Mouse (Mus musculus) cerebellum, adult 11 months (tissue): ENCODE measurements around the gene Agap1.

Source experiments
- DNase-seq: peaks from one replicate; pipeline ENCODE4 v3.0.0; 2022

Agap1 gene

DNA sequence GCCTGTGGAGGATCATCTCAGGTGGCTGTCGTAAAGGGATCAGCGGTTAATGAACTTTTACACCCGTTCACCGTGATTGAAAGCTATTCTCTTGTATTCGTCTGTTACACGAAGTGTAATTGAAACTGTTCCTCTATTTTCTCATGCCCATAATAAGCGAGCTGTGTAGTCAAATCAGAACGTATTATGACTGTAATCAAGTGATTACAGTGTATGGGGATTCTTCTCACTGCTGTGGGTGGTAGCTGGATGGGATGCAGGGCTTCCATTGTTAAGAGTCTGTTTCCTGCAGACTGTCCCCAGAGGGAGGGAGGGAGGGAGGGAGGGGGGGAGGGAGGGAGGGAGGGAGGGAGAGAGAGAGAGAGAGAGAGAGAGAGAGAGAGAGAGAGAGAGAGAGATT, 56.1 kb downstream of the Agap1 start:
- DNase-seq: no peak

DNA sequence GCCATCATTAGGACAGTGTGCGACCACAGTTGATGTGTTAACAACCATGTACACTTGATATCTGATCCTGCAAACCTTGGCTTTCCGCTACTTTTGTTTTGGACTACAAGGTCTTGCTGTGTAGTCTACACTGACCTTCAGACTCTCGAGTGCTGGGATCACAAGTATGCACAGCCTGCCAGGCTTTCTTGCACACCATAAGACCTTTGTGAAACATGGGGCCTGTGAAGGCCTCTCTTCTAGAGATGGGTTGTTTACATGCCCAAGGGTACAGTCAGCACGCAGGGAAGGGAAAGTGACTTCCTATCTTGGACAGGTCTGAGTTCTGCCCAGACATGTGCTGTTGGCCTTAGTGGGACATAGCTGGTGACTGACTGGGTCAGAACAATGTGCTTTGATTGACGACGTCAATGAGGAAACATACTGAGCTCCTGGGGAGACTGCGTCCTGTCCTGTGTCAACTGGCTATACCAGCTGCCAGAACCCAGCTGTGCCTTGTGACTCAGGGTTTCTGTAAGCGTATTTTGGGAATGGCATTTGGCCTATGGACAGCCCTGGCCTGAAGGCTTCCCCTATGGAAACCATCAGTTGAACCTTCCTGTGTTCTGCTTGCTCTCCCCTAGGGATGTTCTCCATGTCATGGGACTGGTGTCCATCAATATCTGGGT, 59.1 kb downstream of the Agap1 start:
- no peak for DNase-seq

DNA sequence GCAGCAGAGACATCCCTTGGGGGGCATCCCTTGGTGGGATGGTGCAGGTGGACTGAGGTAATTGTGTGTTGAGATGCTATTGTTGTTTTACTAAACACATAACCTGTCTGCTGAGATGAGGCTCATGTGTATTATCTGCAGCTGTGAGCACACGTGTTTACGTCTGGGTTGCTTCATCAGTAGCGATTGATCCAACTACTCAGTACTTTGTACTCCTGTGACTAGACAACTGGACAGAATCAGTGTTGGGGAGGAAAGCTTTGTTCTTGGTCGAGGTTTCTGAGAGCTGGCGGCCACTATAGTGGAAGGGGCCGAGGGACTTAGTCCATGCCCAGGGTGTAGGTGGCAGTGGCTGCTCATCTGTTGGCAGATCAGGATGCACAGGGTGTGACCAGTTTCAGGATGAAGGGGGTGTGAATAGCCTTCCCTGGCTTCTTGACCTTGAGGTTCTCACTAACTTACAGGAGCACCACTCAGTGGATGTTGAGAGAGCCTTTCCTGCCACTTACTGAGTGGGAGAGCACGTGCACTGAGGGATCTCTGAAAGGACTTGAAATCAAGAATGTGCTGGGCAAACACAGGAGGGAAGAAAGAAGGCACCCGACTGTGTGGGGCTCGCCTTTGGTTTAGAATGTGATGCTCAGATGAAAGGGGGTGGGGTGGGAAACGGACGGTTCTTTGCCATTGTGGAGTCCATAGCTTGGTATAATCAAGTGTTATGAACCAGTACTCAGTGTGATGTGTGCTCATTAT, 61.4 kb downstream of the Agap1 start:
- no peak for DNase-seq

DNA sequence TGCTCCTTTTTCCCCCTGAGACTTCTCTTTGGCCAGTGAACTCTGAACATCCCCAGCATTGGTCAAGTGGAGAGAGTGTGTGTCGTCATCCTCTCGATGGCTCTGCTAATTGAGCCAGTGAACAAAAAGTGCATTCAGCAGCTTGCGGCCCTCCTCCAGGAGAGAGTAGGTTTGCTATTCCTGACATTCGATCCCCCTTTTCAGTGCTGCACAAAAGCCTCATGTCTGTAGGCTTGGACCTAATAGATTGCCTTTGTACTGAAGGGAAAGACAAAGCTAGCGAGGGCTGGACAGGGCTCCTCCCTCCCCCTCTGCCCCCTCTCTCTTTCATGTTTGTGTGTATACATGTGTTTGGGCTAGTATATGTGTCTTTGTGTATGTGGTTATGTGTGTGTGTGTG, 63.2 kb downstream of the Agap1 start:
- DNase-seq: no peak

DNA sequence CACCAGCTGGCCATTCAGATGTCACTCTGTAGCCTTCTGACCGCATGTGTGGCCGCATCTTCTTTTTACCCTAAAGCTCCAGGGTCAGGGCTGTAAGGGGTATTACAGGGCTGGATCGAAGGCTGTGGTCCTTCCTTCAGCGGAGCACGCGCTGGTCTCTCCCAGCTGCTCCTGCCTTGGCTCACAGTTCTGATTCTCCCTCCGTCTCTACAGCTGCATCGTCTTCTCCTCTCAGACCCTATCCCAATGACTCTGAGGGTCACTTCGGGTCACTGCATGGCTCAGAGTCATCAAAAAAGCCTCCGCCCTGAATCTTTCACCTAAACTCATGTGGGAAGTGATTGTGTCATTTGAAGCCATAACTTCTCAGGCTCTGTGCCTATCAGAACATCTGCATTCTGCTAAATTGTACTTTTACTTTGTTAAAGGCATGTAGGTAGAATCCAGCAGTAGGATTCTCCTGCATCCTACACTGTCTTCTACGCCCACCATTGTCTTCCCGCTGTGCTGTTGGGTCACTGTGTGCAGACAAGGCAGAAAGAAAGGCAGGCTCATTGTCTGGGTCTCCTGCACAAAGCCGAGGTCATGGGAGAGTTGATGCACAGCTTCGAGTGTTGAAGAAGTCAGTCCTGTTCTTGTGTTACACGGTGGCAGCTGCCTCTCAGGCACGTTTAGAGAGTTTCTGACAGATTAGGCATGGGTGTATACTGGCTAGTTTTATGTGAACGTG, 65.5 kb downstream of the Agap1 start:
- DNase-seq: no peak

DNA sequence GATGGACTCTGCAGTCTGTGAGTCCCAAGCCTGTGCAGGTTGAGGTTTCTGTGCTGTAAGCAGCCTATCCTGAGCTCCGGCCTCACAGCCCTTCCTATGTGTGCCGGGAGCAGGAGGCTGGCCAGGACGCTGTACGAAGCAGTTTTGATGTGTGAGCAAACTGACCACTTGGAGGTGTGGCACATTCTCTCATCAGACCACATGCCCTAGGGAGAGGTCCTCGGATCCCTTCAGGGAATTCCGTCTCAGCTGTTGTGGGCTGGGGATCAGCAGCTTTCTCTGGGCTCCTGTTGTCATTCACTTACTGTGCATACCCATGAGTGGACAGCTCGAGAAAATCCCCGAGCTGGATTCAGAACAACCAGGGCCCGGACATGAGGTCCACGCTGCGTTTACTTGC, 66.8 kb downstream of the Agap1 start:
- no peak for DNase-seq

DNA sequence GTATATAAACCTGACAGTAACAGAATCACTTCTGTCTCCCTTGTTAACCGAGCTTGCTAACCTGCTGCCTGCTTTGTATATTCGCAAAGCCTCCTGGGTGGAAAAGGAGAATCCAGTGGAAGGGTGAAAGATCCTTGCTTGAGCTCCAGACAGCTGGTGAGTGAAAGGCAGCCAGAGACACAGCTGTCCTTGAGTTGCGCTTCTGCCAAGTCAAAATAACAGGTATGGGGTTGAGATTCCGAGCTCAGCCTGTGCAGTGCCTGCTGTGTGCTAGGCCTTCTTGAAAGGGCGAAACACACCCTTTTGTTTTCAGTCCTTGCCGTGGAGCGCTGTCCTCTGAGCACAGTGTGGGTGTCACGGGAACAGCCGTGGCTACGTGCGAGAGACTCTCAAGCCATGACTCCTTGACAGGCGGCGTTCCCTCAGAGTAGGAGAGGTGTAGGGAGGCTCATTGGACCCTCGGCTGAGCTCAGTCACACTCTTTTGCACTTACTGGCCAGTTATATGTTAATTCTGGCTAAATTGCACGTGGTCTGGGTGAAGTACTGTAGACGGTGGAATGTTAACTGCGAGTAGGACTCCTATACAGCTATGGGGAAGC, 67.4 kb downstream of the Agap1 start:
- no peak for DNase-seq

DNA sequence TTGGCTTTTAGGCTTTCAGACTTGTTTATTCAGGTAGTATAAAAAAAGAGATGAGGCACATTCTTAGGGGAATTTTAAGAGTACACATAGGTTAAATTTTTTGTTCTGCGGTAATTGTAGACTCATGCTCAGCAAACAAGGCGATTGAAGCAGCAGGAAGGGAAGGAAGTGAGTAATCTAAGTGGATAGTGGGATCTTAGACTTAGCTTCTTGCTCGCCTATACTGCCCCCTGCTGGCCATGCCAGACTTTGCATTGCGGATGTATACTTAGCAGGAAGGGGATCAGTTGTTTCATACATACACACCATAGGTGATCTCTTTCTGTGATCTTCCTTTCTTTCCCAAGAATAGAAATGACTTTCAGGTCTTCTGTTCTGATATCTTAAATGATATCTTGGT, 69.8 kb downstream of the Agap1 start:
- DNase-seq: peak; percentile 87

DNA sequence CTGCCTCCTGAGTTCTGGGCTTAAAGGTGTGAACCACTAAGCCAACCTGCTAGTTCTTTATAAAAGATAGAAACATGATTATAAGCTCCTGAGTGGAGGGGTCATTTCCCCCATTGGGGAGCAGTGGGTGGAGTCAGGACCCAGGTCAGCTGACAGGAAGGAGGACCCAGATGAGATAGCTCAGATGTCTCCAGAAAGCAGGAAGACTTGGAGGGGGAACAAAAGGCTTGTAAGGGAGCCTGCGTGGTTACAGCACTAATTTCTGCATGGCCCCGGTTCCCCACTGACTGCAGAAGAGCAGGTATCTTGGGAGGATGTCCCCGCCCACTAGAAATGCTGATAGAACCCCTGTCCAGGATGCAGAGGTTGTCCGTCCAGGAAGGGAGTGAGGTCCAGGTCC, 70.4 kb downstream of the Agap1 start:
- DNase-seq: no peak

DNA sequence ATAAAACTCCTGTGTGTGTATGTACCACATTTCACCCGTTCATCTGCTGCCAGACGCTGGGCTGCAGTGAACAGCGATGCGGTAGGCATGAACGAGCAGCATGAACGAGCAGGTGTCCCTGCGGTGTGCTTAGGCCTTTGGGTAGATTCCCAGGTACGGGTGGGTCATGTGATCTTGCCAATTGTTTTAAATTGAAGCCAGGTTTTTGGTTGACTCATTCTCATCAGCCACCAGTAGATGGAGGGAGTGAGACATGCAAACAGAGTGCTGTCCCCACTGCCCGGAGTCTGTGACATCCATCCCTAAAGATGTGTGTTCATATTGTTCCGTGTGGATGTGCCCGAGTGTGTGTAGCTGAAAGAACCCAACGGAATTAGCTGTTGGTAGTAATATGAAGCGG, 71.2 kb downstream of the Agap1 start:
- DNase-seq: peak; percentile 88

DNA sequence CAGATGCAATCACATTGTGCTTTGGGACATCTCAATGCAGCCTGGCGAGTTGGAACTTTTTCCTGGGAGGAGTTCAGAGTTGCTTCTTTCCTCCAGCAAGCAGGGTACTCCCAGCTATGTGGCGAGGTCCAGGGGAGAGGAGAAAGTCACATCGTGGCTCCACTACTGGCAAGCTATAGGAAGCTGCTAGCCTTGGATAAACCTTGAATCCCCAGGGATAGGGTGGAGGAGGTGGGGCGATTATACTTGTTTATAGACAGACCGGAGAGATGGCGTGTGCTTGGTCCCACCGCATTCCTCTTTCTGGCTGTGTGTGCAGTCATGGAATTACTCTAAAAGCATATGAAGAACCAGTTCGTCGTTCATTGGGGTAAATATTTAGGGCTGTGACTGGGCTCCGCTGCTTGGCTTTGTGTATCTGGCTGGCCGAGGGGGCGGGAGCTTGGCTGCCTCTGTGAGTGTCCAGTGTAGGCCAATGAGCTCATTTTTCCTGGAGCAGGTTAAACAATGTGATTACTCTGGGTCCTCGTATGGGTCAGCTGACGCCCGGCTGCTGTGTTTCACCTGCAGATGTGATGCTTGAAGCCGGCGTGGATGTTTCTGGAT, 74.2 kb downstream of the Agap1 start:
- no peak for DNase-seq

DNA sequence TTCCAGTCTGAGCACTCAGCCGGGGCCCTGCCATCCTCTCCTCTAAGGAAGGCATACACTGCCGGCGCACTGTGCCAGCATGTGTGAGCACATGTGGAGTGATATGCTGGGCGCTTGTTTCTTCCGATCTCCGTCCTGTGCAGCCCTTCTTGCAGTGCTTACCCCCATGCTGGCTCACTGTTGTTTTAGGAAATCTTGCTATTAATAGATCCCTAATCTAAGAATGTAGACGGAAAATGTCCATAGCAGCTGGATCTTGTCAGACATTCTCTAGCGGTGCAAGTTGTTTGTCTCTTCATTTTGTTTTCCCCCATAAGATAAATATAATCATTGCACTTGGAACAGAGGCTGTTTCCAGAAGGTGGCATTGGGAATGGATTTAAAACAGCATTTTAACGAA, 79.1 kb downstream of the Agap1 start:
- DNase-seq: no peak

DNA sequence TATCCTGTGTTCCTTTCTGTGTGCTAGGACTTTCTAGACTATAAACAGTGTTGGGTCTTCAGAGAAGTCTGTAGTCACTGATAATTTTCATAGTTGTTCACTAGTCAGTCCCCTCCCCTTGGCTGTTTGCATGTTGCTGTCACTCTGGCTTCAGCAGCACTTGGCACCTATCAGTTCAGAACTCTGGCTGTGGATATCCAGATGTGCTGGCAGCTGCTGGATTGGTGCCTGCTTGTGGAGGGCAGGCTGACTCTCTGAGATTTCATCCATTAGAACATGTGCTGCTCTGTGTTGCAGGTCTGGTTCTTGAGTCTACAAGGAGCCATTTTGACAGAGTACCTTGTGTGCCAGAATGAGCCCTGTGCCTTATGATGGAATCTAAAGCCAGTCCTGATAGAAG, 80.6 kb downstream of the Agap1 start:
- DNase-seq: no peak

DNA sequence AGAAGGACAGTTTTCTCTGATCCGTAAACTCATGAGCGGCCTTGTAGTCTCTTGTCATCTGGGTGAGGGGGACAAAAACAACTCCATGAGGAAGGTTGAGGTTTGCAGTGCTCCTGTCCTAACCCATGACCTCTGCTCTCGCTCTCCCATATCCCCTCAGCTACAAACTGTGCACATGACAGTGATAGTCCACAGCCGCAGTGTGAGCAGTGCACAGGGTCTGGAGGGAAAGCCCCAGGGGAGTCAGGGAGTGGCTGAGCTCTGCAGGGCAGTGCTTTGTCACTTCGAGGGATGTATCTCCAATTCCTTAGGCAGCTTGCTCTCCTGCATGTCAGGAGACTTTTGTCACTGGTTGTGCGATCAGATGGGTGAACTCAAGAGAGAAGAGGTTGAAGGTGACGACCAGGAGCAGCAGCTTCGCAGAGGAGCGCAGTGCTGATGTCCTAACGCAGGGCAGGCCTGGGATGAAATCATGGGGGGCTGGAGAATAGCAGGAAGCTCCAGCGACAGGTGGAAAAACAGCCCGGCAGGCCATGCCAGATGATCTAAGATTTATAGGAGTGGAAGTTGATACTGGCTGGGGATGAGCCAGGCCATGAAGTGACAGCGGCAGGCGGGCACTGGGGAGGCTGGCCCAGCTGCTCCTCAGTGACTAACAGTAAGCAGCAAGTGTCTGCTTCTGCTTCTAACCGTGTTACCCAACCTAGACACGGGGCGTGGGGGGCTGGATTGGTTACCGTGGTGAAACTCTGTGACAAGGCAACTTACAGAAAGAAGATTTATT, 83.7 kb downstream of the Agap1 start:
- no peak for DNase-seq

DNA sequence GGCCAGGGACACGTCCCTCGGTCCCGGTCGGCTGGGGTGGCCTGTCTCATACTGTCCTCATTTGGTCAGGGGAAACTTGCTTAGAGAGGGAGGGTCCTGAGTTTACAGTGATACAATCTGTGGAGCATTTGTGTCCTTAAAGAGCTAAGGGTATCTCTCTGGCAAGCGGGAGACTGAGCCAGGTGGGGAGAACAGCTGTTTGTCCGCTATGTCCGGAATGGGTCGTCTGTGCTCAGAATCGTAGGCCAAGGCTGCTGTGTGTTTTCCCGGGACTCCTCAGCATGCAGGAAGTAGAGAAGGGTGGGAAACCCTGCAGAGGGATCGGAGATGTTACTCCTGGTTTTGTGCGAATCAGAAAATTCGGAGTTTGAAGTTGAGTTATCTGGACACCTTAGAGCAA, 84.5 kb downstream of the Agap1 start:
- DNase-seq: no peak

DNA sequence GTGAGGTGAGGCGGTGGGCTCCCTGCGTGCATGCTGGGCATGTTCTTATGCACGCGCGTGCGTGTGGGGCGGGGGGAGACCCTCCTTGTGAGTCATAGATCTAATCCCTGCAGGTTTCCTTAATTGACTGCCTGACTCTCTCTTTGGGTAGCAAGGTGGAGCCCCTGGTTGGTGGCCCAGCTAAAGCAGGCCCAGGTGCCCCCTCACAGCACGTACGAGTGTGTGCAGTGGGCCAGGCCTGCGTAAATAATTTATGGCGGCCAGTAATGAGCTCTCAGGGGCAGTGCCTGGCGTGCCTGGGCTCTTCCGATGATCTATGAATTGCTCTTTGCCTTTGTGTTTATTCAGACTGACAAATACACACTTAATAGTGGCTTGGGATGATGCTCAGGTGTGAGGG, 86.5 kb downstream of the Agap1 start:
- DNase-seq: no peak

DNA sequence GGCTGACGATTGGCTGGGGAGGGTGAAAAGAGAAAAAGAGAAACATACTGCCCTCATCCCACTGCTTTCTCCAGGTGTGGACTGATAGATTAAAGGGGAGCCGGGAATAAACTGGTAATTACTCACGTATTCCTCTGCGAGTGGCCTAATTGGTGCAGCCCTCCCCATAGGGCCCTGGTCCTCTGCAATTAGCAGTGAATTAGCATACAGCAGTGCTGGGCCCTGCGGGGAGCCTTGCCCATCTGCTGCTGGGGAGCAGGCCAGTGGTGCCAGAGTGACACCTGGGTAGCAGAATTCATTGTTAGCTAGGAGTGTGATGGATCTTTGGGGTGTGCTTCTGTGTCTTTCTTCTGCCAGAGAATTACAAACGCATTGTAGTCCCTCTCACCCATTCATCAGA, 87.9 kb downstream of the Agap1 start:
- no peak for DNase-seq

DNA sequence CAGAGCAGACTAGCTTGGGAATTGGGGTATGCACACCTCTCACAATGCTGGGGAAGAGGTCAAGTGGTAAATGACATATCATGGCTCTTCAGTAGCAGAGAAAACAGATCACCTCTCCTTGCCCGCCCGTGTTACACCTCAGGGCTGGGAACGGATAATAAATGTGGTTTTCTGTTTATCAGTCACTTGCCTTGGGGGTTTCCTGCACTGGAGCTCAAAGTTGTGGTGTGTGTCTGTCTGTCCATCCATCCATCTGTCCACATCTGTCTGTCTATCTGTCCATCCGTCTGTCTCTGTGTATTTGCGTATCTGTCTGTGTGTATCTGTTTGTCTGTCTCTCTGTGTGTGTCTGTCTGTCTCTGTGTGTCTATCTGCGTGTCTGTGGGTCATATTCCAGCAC, 88.7 kb downstream of the Agap1 start:
- no peak for DNase-seq

DNA sequence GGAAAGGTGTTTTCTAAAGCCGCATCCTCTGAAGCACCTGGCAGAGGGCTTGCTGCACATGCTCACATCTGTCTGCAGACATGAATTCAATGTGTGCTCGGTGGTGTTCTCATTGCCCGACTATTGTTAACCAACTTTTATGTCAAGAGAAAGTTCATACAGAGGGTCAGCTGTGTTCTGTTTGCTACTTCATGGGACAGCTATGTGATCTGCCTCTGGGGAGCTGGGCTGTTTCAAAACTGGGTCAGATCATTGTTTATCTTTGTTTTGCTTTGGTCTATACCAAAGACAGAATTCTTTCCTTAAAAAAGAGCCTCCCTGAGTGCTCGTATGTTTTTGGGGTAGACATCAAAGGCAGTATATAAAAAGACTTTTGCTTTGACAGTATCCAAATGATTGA, 89.5 kb downstream of the Agap1 start:
- DNase-seq: no peak

DNA sequence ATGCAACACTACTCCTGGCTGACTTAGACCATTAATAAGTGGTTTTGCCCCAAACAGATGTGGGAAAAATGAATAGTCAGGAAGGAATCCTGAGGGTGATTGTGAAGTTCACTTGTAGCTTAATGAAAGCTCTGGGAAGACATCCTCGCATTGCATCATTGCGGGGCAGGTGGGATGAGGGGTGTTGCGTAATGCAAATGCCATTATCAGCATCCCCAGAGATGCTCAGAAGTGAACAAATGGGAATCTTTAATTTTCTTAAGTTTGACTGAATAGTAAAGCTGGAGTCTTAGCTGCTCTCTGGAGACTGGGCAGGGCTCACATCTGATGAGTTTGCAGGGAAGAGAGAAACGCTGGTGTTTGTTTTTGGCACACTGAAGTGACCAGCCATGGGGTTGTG, 90.5 kb downstream of the Agap1 start:
- no peak for DNase-seq

DNA sequence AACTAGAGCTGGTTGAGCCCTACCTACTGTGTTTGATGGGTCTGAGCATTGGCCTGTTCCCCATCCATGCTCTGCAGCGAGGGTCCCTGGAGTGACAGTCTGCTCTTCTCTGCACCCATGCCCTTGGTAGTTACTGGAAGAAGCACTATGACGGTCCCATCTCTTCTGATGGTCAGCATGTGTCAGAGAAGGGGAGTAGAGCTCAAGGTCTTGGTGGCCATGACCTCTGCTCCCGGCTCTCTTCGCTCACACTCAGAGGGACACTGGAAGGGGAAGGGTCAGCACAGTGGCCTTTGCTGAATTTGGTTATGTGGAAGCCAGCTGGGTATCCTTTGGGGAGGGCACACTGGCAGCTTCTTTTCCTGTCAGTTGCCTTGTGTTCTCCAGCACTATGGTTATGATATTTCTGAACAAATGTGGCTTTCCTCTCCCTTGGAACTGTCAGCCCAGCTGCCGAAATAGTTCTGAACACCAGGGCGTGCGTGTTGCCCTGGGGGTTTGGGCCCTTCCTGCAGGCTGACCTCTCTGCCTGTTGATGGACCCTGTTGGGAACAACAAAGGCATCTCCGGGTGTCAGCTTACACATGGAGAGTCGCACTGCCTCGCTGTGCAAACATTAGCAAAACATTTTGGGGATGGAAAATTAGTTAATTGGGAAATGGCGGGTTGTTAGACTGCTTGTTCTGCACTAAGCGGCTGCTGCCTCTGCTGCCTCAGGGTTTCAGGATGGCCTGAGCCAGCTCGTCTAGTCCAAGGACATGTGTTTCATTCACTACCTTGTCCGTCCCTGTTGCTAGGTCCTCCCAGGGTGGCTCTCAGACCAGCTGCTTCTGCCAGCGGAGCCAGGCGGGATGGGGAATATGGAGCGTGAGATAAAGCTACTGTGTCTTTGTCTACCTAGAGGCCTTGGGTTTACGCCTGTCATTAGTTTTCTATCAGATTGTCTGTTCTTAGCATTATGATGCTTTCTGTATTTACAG, 93.2 kb downstream of the Agap1 start:
- DNase-seq: no peak
